Mouse (Mus musculus) cortical plate, adult 2 months (tissue): Measurements from ENCODE around the gene Gm17018. TPM values are rescaled to one million over a fixed set of nuclear protein-coding genes. Genes with fewer than 3 reads are reported as not detected.

Source experiments
- H3K27ac ChIP-seq: fragments of 200-500 bp; 2 replicates; pipeline ENCODE4 v1.5.1; 2012; ENCODE audit warnings: low read length, control low read depth, inconsistent platforms; ENCODE audit not compliant: insufficient read depth
- H3K4me1 ChIP-seq: fragments of 200-500 bp; 2 replicates; pipeline ENCODE4 v1.6.1; 2011; ENCODE audit warnings: low read length; ENCODE audit not compliant: control insufficient read depth, insufficient read depth
- H3K4me3 ChIP-seq: fragments of 200-500 bp; 2 replicates; pipeline ENCODE4 v1.5.1; 2011; ENCODE audit warnings: mild to moderate bottlenecking, low read length, control low read depth; ENCODE audit not compliant: insufficient read depth
- CTCF ChIP-seq: fragments of 200-500 bp; IDR thresholded peaks from 2 replicates; pipeline ENCODE4 v1.5.1; 2011; ENCODE audit warnings: mild to moderate bottlenecking, control low read depth, low read length; ENCODE audit not compliant: insufficient read depth; ENCODE audit errors: extremely low read depth
- POLR2A ChIP-seq: fragments of 200-500 bp; IDR thresholded peaks from 2 replicates; pipeline ENCODE4 v1.6.1; 2011; ENCODE audit warnings: mild to moderate bottlenecking, low read length, control low read depth; ENCODE audit not compliant: insufficient read depth; ENCODE audit errors: extremely low read depth
- polyA plus RNA-seq: library from polyadenylated mRNA; depleted of rRNA; stranded (reverse); fragments of >200 nt; gene quantifications from 2 replicates; pipeline ENCODE4 v1.2.3, GENCODE M21; 2012; rRNA removed

The Gm17018 gene
- polyA plus RNA-seq, 1 experiment: 54.5 TPM

GRCm38 (mm10) chr19:45616735-45617134 lies 56.3 kb downstream of the Gm17018 start:
- H3K27ac ChIP-seq: no peak overlapping the region
- H3K4me1 ChIP-seq: peaks cover 7% of the 10 kb centered on the region
- no peak overlapping the region for H3K4me3 ChIP-seq
- TF ChIP-seq CTCF (no peak), POLR2A (no peak)

GRCm38 (mm10) chr19:45618184-45618583 lies 57.8 kb downstream of the Gm17018 start:
- TF ChIP-seq CTCF: no peak
- H3K27ac ChIP-seq: no peak overlapping the region

GRCm38 (mm10) chr19:45619744-45620501 lies 59.5 kb downstream of the Gm17018 start:
- no peak overlapping the region for H3K4me3 ChIP-seq
- TF ChIP-seq CTCF (no peak), POLR2A (no peak)
- H3K4me1 ChIP-seq: peaks cover 7% of the 10 kb centered on the region

More at GRCm38 (mm10) chr19:45618184-45618583, 57.8 kb downstream of the Gm17018 start:
- peaks cover 7% of the 10 kb centered on the region for H3K4me1 ChIP-seq
- no peak overlapping the region for H3K4me3 ChIP-seq

GRCm38 (mm10) chr19:45621061-45621460 lies 60.6 kb downstream of the Gm17018 start:
- TF ChIP-seq POLR2A (no peak), CTCF (no peak)
- Histone ChIP-seq H3K4me1 (peaks cover 5% of the 10 kb centered on the region; the same call in 1 of the 2 replicates), H3K27ac (no peak overlapping the region), H3K4me3 (no peak overlapping the region)

More at GRCm38 (mm10) chr19:45619744-45620501, 59.5 kb downstream of the Gm17018 start:
- no peak overlapping the region for H3K27ac ChIP-seq

- Histone ChIP-seq H3K4me3 (no peak overlapping the region), H3K27ac (no peak overlapping the region), H3K4me1 (peaks cover 4% of the 10 kb centered on the region; the same call in 1 of the 2 replicates)
- TF ChIP-seq CTCF (no peak), POLR2A (no peak)
These were observed 61.7 kb downstream of the Gm17018 start for GRCm38 (mm10) chr19:45622144-45622543.

- H3K27ac ChIP-seq: no peak overlapping the region
- H3K4me1 ChIP-seq: no peaks in the 10 kb centered on the region
- no peak for TF ChIP-seq POLR2A
- TF ChIP-seq CTCF: no peak
- no peak overlapping the region for H3K4me3 ChIP-seq
These were observed 63.3 kb downstream of the Gm17018 start for GRCm38 (mm10) chr19:45623710-45624109.

- no peak overlapping the region for H3K27ac ChIP-seq
- H3K4me3 ChIP-seq: no peak overlapping the region
- TF ChIP-seq CTCF (no peak), POLR2A (no peak)
- H3K4me1 ChIP-seq: no peaks in the 10 kb centered on the region
These were observed 66.6 kb downstream of the Gm17018 start for GRCm38 (mm10) chr19:45627036-45627435.

GRCm38 (mm10) chr19:45628649-45629048 lies 68.2 kb downstream of the Gm17018 start:
- Histone ChIP-seq H3K4me1 (no peaks in the 10 kb centered on the region), H3K4me3 (no peak overlapping the region), H3K27ac (no peak overlapping the region)
- TF ChIP-seq CTCF: no peak
- TF ChIP-seq POLR2A: no peak

- TF ChIP-seq CTCF: no peak
- no peak for TF ChIP-seq POLR2A
- H3K4me1 ChIP-seq: no peaks in the 10 kb centered on the region
- no peak overlapping the region for H3K27ac ChIP-seq
- H3K4me3 ChIP-seq: no peak overlapping the region
These were observed 68.8 kb downstream of the Gm17018 start for GRCm38 (mm10) chr19:45629219-45629618.

Other genes with a start within 250 kb of the Gm17018 start
- 70.8 and 73.6 TPM in 2 replicates for gene Btrc, start 196.9 kb upstream of the Gm17018 start, polyA plus RNA-seq
- 10.8 and 11.4 TPM in 2 replicates for gene Poll, start 84 bp upstream of the Gm17018 start, polyA plus RNA-seq
- 57.5 and 57.8 TPM in 2 replicates for gene Fbxw4, start 99.7 kb downstream of the Gm17018 start, polyA plus RNA-seq
- gene Fgf8, start 182.3 kb downstream of the Gm17018 start, polyA plus RNA-seq: not detected in 2 replicates
- 14.3 and 15.8 TPM in 2 replicates for gene Npm3, start 189.0 kb downstream of the Gm17018 start, polyA plus RNA-seq
- 134 and 137 TPM in 2 replicates for gene Mgea5, start 223.2 kb downstream of the Gm17018 start, polyA plus RNA-seq